Mouse (Mus musculus) retina, adult 2 months (tissue): ENCODE measurements around the gene Pot1b.

Experiments used
- DNase-seq: peaks from one replicate; pipeline ENCODE4 v3.0.0-alpha.2; 2012; ENCODE audit warnings: low read depth, low spot score

Gene Pot1b

DNA sequence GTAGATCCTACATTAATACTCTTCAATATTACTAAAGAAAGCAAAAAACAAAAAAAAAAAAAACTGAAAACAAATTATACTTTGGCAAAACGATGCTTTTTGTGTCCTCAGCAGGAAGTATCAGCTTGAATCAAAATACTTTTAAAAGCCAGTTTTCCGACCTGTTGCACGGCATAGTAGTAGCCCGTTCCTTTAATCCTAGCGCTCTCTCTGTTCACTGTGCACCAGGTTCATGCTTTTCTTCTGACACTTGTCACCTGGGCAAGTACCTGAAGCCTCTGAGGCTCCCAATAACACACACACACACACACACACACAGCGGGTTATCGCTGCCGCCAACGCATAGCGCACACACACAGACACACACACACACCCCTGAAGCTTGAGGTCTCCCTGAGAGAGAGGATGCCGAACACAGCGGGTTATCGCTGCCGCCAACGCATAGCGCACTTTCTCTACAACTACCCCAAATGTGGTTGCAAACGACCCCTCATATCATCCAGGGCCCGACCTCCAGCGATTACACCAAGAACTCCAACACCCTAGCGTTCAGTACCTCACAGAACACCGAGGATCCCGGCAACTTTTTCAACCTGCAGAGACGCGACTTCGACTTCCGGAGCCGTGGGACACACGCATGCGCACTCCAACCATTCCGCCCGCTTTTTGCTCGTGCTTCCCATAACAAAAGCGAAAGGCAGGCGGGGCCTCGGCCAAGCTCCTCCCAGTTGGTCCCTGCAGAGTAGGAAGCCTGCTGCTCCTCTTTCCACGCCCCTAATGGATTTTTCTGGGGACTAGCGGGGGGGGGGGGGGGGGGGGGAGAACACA is at the start of gene Pot1b:
Pot1b (minus strand) TSS at position 645 of the 828 bp plus-strand sequence.
- peak; percentile 88 for DNase-seq

DNA sequence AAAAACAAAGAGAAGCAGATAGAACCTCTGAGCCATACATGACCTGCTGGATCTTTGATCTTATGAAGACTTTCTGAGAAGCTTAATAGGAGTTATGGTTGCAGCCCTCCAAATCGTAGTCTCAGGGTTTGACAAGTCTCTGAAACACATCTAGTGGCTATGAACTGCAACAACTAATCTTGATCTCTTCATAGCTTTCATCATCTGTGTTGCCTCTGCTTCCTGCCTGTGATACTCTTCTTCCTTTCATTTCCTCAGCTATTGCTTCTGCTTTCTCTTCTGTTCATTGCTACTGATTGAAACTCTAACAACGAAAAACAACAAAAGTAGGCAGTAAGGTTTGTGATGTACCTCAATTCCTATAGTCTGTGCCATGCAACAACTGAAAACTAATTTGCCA is 38.7 kb upstream of the Pot1b start:
- no peak for DNase-seq

DNA sequence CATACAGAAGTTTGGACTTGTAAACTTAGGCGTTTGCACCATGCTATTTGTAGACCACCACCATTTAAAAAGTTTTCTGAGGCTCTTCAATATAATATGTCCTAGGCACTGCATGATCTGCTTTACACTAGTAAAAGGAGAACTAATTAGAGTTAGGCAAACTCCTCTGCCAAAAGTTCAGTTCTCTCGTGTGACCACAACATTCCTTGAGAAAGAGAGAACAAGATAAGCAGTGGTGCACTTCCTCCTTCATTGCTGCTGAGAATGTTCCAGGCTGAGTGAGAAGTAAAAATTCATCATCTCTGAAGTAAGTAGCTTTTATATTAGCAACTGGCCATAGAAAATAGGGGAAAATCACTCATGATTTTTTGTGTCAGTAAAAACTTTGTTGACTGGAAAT is 37.4 kb upstream of the Pot1b start, which contains the start of gene Adgre4:
Adgre4 (plus strand) TSS at position 199 of the 400 bp plus-strand sequence.
- DNase-seq: no peak

DNA sequence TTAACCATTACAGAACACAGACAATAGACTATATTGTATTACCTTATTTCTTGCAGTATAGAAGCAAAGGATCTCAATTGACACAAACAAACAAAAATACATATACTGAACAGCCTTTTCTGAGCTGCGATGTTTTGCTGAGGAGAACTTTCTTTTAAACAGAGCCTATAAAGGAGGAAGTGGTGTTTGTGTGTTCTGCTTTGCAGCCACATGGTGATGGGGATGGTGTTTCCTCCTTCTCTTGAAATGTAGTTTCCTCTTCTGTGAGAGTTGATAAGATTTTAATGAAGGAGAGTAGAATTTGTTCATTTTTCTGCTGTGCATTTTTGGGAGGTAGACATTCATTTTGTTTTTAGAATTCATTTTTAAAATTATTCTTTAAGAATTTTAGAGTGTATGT is 24.2 kb upstream of the Pot1b start:
- DNase-seq: no peak

DNA sequence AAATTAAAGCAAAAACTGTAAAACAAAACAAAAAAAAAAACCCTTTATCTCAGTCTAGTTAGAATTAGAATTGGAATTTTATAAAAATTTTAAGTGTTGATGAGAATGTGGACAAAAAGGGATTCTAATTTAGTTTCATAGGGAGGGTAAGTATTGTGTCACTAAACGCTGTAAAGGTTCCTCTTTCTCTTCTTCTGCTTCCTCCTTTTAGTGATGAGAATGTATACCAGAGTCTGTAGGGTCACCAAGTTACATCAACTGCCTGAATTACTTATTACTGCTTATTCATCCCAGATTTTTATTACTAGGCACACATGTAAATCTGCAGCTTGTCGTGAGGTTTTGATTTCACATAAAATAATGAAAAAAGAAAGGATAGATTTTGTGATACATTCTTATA is 13.8 kb upstream of the Pot1b start:
- DNase-seq: no peak

DNA sequence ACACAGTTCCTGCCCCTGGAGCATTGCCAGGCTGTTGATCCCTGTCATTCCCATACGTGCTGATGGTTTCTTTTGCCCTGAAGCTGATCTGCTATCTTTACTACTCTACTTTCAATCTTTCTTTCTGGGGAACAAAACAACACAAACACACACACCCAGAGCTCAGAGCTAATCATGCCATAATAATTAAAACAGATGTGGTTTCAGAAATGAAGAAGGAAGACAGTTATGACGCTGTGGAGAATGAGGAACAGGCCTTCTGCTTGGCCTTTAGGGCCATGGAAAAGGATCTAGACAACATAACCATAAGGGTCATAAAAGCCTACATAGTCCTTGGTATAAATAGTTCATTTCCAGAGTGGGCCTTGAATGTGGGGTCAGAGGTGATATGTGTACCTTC is 9.8 kb upstream of the Pot1b start:
- no peak for DNase-seq

DNA sequence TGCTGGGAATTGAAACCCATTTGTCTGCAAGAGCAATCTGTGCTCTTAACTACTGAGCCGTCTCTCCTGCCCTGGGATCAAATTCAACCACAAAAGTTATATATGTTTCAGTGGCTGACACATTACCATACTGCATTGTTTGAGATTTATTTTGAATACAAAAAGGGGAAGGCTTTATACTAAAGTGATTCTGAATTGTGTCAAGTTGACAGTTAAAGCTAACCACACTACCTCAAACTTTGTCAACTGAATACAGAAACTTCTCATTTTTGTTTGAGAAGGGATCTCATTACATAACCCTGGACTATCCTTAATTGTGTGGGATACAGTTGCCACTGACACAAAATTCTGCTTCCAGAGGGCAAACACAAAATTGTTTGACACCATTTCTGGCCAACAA is 8.8 kb upstream of the Pot1b start:
- no peak for DNase-seq

DNA sequence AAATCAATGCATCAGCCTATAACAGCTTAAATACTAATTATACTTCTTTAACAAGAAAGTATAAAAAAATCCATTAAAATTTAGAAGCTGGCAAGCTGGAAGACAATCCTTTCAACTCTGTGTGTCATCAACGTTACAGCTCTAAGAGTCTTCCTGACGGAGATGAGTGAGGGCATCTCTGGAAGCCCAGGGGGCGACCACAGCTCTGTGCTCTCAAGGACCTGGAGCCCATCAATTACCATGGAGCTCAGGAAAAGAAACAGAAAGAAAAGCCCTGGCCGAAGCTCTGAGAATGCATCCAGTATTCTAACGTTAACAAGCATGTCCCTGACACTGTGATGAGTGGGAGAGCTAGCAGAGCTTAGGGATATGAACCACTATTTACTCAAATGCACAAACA is 9.6 kb downstream of the Pot1b start:
- DNase-seq: no peak

DNA sequence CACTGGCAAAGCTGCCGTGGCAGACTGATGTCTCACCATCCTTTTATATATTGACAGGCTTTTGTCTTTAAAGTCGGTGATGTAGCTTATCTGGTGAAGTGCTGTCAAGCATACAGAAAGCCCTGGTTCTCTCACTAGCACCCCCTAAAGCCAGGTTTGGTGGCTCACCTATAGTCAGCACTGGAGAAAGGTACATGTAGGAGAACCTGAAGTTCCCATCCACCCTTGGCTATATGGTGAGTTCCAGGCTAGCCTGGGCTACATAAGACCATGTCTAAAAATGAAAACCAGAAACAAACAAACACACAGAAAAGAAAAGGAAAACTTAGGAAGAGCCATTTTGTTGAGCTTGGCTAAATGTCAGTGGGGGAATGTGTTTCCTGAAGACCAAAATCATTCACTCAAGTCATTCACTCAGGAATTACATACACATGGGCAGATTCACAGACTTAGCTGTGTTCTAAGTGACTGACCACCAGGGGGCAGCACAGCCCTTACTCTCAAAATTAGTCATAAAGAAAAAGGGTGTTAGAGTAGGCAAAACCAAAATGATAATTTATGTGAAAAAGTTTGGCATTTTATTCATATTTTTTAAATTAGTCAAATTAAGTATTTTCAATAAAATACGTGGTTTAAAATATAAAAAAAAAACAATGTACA is 10.1 kb downstream of the Pot1b start:
- DNase-seq: peak; percentile 53

DNA sequence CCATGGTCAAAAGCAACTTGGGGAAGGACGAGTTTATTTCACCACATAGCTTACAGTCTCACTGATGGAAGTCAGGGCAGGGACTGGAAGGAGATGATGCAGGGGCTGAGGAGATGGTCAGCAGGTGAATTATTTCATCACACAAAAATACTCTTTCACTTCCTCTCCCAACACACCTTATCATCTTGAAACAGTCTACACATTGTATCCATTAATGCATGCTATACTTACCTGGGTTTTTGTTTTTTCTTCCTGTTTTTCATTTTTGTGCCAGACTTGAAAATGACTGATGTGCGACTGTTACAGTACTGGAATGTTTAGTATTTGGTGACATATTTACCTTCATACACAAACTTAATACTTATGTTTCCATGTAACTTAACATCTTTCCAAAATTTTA is 13.0 kb downstream of the Pot1b start:
- no peak for DNase-seq

DNA sequence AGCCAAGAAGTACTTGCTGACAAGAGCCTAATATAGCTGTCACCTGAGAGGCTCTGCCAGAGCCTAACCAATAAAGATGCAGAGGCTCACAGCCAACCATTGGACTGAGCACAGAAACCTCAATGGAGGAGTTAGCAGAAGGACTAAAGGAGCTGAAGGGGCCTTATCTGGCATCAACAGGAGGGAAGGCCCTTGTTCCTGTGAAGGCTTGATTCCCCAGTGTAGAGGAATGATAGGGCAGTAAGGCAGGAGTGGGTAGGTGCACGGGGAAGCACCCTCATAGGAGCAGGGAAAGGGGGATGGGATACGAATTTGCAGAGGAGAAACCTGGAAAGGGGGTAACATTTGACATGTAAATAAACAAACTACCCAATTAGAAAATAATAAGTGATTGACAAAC is 51.3 kb downstream of the Pot1b start:
- DNase-seq: no peak

DNA sequence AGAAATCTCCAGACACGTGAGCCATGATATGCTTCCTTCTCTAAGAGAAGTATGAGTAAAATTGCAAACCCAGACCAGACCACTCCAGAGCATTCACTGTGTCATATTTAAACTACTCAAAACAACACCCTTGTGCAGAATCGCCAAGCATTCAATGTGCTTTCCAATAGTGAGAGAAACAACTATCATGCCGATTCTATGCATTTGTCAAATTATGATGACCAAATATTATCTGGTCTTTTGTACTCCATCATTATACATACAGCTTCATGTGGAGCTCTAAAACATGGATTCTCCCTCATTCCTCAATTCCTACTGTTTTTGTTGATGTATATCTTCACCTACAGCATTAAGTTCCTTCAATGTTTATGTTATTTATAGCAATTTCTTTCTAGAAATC is 87.3 kb downstream of the Pot1b start, which contains the start of gene Vmn2r118:
Vmn2r118 (minus strand) TSS at position 101 of the 400 bp plus-strand sequence.
- DNase-seq: no peak
